Mouse (Mus musculus): Measurements from ENCODE around the gene Olfr605.
"Not testable (repeated sequence)": the region's sequence is repeated elsewhere in the genome, so short reads cannot be mapped to it uniquely, and the experiment has no call there.

Olfr605 gene

DNA sequence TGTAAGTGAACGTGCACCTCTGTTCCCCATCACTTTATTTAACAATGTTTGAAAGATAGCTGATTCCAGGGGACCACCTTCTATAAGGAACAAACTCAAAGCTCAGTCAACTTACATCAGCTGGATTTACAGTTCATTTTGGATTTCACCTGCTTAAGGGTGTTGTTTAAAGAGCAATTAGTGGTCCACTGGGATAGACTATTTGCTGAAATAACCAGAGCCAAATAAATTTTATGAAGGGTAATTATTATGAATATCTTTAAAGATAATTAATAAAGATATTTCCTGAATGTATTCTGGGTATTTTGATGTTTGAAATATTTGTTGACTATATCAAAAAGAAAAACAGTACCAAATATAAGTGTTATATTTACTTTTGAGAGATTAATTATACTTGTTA lies at the start of gene Olfr605:
Olfr605 (minus strand) TSS at position 101 of the 400 bp plus-strand sequence.
- no peak for DNase-seq (ENCODE audit: low spot score in 2 of 2)

DNA sequence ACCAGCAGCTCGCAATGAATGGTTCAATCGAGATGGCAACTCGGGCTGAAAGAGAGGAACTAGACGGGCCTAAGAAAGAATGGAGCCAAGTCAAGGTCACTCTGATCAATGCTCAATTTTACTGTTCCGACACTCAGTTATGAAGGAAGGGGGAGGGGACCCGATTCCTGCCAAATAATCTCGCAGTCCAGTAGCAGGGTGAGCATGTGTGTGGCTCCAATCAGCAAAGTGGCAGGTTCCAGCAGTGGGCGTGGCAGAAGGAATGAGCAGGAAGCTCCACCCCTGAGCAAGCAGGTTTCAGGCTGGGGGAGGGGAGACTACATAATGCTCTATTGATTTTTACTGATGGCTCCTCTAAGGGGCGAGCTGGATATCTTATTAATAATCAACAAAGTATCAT lies 31.9 kb upstream of the Olfr605 start:
- DNase-seq (ENCODE audit: low spot score in 2 of 2), result not testable (repeated sequence)

DNA sequence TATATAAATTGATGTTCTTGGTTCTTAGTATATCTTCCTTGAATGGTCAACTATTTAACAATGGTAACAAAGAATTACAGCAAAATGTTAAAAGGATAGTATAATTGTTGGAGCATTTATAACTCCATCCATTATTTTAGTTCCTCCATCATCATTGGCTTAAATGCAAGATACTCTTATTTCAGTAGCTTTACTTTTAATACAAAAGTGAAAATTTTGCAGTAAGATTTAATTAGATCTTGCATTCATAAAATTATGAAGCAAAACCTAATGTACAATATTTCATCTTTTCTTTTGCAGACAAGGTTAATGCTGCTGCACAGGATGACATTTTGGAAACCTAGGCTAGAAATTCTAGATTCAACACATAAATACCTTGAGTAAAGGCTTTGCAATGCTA lies 24.3 kb upstream of the Olfr605 start, which contains the start of gene Olfr608:
Olfr608 (plus strand) TSS at position 301 of the 400 bp plus-strand sequence.
- DNase-seq (ENCODE audit: low spot score in 2 of 2), result no peak

DNA sequence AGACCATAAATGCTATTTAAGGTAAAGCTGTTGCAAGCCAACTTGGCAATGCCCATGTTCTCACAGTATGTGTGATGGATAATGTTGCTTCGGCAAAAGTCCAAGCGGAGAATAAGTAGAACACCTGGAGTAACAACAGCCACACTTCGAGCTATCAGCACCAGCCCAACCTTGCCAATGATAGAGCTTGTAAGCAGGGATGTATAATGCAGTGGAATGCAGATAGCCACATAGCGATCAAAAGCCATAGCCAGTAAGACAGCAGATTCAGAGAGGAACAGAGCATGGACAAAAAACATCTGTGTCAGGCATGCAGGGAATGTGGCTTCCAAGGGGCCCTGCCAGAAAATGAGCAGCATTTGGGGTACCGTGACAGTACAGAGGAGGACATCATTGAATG lies 15.4 kb upstream of the Olfr605 start:
- DNase-seq (ENCODE audit: low spot score in 2 of 2), result no peak

DNA sequence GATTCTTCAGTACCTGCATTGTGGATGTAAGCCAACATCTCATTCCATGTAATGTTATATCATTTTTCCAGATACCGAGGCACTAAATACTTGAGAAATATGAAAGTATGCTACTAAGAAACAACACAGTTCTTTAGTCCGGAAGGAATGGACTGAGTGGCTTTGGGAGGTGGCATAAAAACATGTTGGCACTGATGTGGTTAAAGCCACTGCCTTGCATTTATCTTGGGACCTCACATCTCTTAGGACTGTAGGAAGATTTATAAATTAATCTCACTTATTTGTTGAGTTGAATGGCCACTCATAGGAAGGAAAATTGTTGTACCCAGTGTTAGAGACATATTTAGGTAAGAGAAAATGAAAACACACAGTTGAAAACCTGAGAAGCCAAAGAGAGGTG lies 3.5 kb upstream of the Olfr605 start, which contains the start of gene Olfr606:
Olfr606 (plus strand) TSS at position 301 of the 400 bp plus-strand sequence.
- no peak for DNase-seq (ENCODE audit: low spot score in 2 of 2)

DNA sequence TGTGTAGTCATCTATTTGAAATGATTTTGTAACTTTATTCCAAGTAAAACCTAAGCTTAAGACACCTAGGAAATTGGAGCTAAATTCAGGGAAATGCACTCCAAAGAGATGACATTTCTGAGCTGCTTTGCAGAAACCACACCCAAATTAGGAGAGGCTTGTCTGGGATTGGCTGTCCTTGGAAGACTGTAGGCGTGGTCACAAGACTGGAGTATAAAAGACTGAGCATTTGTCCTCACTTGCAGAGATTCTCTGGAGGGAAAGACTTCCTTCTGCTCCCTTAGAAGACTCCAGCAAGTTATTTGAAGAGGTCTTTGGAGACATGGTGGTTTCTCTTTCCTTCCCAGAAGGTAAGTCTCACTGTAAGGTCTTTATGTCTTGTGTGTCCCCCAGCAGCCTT lies 30.5 kb downstream of the Olfr605 start, which contains the start of gene Usp17lc:
Usp17lc (plus strand) TSS at position 301 of the 400 bp plus-strand sequence.
- not testable (repeated sequence) for DNase-seq (ENCODE audit: low spot score in 2 of 2)

DNA sequence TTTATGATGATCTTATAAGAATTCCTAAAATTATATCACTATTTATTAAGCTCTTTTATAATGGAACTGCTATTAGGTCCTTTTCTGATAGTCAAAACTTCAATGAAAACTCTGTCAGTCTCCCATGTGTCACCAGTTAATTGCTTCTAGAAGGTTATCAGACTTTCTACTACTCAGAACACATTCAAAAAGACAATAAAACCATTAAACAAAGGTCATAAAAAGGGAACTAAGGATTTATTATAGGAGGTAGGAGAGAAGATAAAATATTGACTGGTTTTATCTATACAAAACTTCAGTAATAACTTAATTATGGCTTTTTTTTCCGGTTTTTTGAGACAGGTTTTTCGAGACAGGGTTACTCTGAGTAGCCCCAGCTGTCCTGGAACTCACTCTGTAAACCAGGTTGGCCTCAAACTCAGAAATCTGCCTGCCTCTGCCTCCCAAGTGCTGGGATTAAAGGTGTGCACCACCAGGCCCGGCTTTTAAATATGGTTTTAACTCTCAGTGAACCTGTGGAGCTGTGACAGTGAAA lies 38.7 kb downstream of the Olfr605 start:
- DNase-seq (ENCODE audit: low spot score in 2 of 2), result not testable (repeated sequence)

DNA sequence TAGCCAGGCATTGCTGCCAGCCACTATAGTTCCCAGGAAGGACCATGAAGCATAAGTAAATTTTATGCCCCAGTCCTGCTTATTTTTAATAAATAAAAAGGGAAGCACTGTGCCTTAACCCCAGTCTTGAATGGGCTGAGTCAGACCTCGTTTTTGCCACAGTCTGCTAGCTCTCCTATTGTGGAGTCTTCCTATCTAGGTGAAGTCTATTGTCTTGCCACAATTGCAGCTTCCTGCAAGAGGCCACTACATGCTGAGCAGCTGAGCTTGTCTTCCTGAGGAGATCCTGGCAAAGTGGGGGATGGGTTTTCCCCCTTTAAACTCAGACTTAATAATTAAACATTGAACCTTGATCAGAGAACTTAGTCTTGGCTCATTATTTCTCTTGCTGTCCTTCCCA lies 46.3 kb downstream of the Olfr605 start:
- DNase-seq (ENCODE audit: low spot score in 2 of 2), result no peak

DNA sequence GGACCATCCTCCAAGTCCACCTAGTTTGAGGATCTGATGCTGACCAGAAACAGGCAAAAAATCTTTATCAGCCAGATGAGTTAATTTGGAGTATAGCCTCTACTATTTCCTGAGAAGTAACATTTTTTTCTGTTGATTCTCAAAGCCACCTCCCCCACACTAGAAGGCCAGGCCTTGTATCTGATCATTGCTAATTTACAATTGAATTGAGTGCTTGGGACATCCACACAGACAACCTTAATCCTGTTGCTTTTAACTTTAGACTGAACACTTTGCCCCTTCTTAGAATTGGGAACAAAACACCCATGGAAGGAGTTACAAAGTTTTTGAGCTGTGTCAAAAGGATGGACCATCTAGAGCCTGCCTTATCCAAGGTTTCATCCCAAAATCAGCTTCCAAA lies 47.5 kb downstream of the Olfr605 start:
- DNase-seq (ENCODE audit: low spot score in 2 of 2), result no peak
